Mouse (Mus musculus): ENCODE measurements around the gene Tecr.

The Tecr gene

DNA sequence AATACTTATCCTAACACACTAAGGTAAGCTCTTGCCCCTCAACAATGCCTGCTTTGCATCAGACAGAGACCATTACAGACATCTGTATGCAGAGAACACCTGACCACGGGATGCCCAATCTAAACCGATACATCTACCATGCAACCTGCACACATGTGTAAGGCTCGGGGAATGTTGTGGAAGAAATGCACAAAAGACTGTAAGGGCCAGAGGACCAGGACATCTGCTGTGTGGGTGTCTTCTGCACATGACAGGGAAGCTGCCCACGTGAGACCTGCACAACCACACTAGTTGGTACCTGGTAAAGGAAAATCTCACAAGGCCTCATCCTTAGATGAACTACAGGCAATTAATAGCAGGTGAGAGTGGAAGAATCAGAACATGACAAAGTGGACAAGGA is 44.5 kb downstream of the Tecr start:
- DNase-seq (ENCODE audit: low read depth, low spot score) = no peak

DNA sequence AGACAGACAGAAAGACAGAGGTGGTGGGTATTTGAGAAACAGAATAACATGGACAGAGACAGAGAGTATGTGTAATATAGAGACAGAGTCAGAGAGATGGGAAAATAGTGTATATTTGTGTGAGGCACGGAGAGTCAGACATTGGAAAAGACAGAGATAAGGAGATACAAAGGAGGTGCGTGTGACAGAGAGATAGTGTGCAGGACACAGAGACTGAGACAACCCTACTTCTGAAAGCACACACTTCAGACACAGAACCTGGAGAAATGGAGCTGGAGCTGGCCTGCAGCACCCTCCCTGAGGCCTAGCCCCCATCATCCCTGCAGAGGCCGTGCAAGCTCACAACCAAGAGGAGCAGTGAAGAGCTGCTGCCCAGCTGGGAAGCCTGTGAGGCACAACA is 45.1 kb downstream of the Tecr start:
- DNase-seq (ENCODE audit: low read depth, low spot score) = no peak

DNA sequence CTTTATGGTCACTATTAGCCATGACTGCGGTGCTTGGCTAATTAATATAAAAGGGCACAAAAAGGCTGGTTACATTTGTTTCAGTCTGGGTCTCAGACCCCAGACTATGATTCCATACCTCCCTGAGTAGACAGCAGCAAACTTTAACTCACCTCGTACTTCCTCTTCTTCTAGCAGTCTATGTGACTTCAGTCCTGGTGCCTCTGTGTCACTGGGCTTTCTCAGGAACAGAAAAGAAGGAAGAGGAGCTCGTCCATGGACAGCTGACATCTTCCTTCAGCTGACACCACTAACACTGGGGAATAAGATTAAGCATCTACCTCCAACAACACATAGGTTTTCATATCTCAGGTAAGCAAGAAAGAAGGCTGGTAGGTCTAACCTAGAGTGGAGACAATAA is 72.0 kb downstream of the Tecr start, which contains the start of gene Olfr370:
TSS of gene Olfr370 (plus strand) at position 45 of the 400 bp plus-strand sequence.
- no peak for DNase-seq (ENCODE audit: low read depth, low spot score)

DNA sequence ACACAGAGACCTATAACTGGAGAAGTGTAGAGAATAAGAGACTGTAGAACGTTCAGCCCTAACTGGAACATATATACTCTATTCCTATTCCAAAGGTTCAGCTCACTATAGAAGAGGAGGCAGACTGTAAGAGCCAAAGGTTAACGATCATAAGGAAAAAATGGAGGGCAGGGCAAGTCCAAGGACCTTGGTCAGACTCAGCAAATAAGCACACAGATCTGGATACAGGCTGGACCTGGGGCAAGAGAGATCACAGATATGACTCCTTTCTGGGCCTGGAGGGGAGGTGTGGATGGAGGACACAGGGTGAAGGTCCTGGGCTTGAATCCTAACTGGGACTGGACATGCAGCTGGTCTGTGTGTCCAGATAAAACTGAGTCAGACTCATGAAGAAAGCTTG is 73.0 kb downstream of the Tecr start:
- no peak for DNase-seq (ENCODE audit: low read depth, low spot score)
